8 mouse cellular contexts compared by ENCODE assay signal in genomic region chr10:63025491-63026011, GRCm38 (mm10). TPM values are rescaled to one million over a fixed set of nuclear protein-coding genes. Genes with fewer than 3 reads are reported as not detected.
DNase-seq lines count a peak whose midpoint lies in the region; ATAC-seq and TF ChIP-seq lines count a peak whose summit lies in the region.

No protein-coding gene starts in this region.

- H3K36me3 ChIP-seq in stomach, embryonic 14.5 days (ENCODE audit: control insufficient read depth, insufficient read depth, low read length): no peaks in the 10 kb centered on the region
- H3K36me3 ChIP-seq in stomach, postnatal 0 days (ENCODE audit: control insufficient read depth, insufficient read depth, low read length): no peaks in the 10 kb centered on the region
- no peaks in the 10 kb centered on the region for H3K36me3 ChIP-seq in liver, embryonic 12.5 days
- H3K36me3 ChIP-seq in stomach, embryonic 16.5 days (ENCODE audit: control insufficient read depth, insufficient read depth, low read length): no peaks in the 10 kb centered on the region

- 67% methylated on average over 6 of the region's 6 CpGs for WGBS in stomach, embryonic 14.5 days
- WGBS in stomach, postnatal 0 days: 63% methylated on average over 6 of the region's 6 CpGs
- 62% methylated on average over 6 of the region's 6 CpGs for WGBS in liver, embryonic 12.5 days (ENCODE audit: insufficient replicate concordance)
- WGBS in stomach, embryonic 16.5 days: 59% methylated on average over 6 of the region's 6 CpGs

- H3K9me3 ChIP-seq in stomach, embryonic 14.5 days (ENCODE audit: control insufficient read depth, low read depth, low read length): no peaks in the 10 kb centered on the region
- H3K9me3 ChIP-seq in stomach, postnatal 0 days (ENCODE audit: control insufficient read depth, low read length): no peaks in the 10 kb centered on the region
- no peaks in the 10 kb centered on the region for H3K9me3 ChIP-seq in liver, embryonic 12.5 days (replicated peaks)
- H3K9me3 ChIP-seq in stomach, embryonic 16.5 days (replicated peaks; ENCODE audit: control insufficient read depth, low read length): no peaks in the 10 kb centered on the region

- H3K4me3 ChIP-seq in stomach, embryonic 14.5 days (ENCODE audit: low read depth, low read length): no peak overlapping the region
- H3K4me3 ChIP-seq in stomach, postnatal 0 days (ENCODE audit: low read depth, low read length): no peak overlapping the region
- H3K4me3 ChIP-seq in liver, embryonic 12.5 days: 0 out of 2 replicates have a peak overlapping the region, but pooled peaks have one; percentile 95
- H3K4me3 ChIP-seq in stomach, embryonic 16.5 days (replicated peaks; ENCODE audit: low read length): no peak overlapping the region; the same call in 1 of the 2 replicates

- no peak for TF ChIP-seq CTCF in stomach, postnatal 0 days (IDR thresholded peaks at IDR 0.05; ENCODE audit: low read depth)

- H3K4me1 ChIP-seq in stomach, embryonic 14.5 days (ENCODE audit: control insufficient read depth, insufficient read depth, low read length): peaks cover 15% of the 10 kb centered on the region
- H3K4me1 ChIP-seq in stomach, postnatal 0 days (replicated peaks; ENCODE audit: control insufficient read depth, insufficient read depth): 0 out of 2 replicates have a peak, but pooled peaks cover 2% of the 10 kb centered on the region
- peaks cover 35% of the 10 kb centered on the region for H3K4me1 ChIP-seq in liver, embryonic 12.5 days
- peaks cover 20% of the 10 kb centered on the region for H3K4me1 ChIP-seq in stomach, embryonic 16.5 days (ENCODE audit: control insufficient read depth, insufficient read depth, low read length)

- H3K27ac ChIP-seq in stomach, embryonic 14.5 days (ENCODE audit: low read length): peak overlapping the region; percentile 99; the same call in 1 of the 2 replicates
- H3K27ac ChIP-seq in stomach, postnatal 0 days (replicated peaks): no peak overlapping the region; the same call in 1 of the 2 replicates
- 0 out of 2 replicates have a peak overlapping the region, but pooled peaks have one; percentile 99 for H3K27ac ChIP-seq in liver, embryonic 12.5 days
- peak overlapping the region; percentile 99; the same call in 1 of the 2 replicates for H3K27ac ChIP-seq in stomach, embryonic 16.5 days (ENCODE audit: low read length)

- H3K4me2 ChIP-seq in stomach, embryonic 14.5 days (replicated peaks; ENCODE audit: low read depth, low read length): peak overlapping the region; percentile 48
- no peak overlapping the region for H3K4me2 ChIP-seq in stomach, postnatal 0 days (replicated peaks; ENCODE audit: low read depth)
- peak overlapping the region; percentile 88 for H3K4me2 ChIP-seq in liver, embryonic 12.5 days
- H3K4me2 ChIP-seq in stomach, embryonic 16.5 days (ENCODE audit: low read depth, low read length): 0 out of 2 replicates have a peak overlapping the region, but pooled peaks have one; percentile 76

- no peaks in the 10 kb centered on the region for H3K27me3 ChIP-seq in stomach, embryonic 14.5 days (ENCODE audit: control insufficient read depth, insufficient read depth, low read length)
- H3K27me3 ChIP-seq in stomach, postnatal 0 days (ENCODE audit: control insufficient read depth, insufficient read depth, low read length): no peaks in the 10 kb centered on the region
- no peaks in the 10 kb centered on the region for H3K27me3 ChIP-seq in liver, embryonic 12.5 days (replicated peaks)
- no peaks in the 10 kb centered on the region for H3K27me3 ChIP-seq in stomach, embryonic 16.5 days (ENCODE audit: control insufficient read depth, insufficient read depth, low read length)

- H3K9ac ChIP-seq in stomach, embryonic 14.5 days (replicated peaks; ENCODE audit: low read depth, low read length): no peak overlapping the region
- H3K9ac ChIP-seq in stomach, postnatal 0 days (ENCODE audit: low read length): no peak overlapping the region
- H3K9ac ChIP-seq in liver, embryonic 12.5 days: no peak overlapping the region
- H3K9ac ChIP-seq in stomach, embryonic 16.5 days (ENCODE audit: low read length): no peak overlapping the region

- no peak for ATAC-seq in stomach, embryonic 14.5 days (ENCODE audit: insufficient number of reproducible peaks, insufficient read depth, low FRiP score, low read depth)
- ATAC-seq in stomach, postnatal 0 days (ENCODE audit: low FRiP score, low TSS enrichment): no peak
- no peak for ATAC-seq in liver, embryonic 12.5 days
- ATAC-seq in stomach, embryonic 16.5 days (ENCODE audit: insufficient read depth, low FRiP score): no peak

- DNase-seq in cerebellum, adult 11-12 months: peak; percentile 43
- no peak for DNase-seq in cerebellum, postnatal 25 days
- no peak for DNase-seq in stomach, postnatal 0 days (ENCODE audit: low spot score)
- no peak for DNase-seq in left cerebral cortex, adult 8-10 months (ENCODE audit: low spot score in 2 of 2)
- DNase-seq in urinary bladder, postnatal 36 days (ENCODE audit: low spot score in 2 of 2): no peak

- no peak for TF ChIP-seq EP300 in stomach, postnatal 0 days (optimal IDR thresholded peaks at IDR 0.05)

RNA-seq across cellular contexts. Expression of gene Pbld2, which starts 1.4 kb away (rescaled TPM):
- polyA plus RNA-seq in stomach, embryonic 14.5 days (2014; fragmentation: Nextera tagmentation; extraction: Ambion mirVana): 1.6 and 2.1 TPM in 2 replicates
- 14.6 and 15.0 TPM in 2 replicates for polyA plus RNA-seq in stomach, postnatal 0 days (2015; fragmentation: Nextera tagmentation; extraction: Ambion mirVana)
- 1.2 and 1.4 TPM in 2 replicates for polyA plus RNA-seq in liver, embryonic 12.5 days (2016; fragmentation: Nextera tagmentation; extraction: Ambion mirVana)
- 5.2 and 5.9 TPM in 2 replicates for polyA plus RNA-seq in stomach, embryonic 16.5 days (2015; fragmentation: Nextera tagmentation; extraction: Ambion mirVana)
- total RNA-seq in left cerebral cortex, adult 8-10 months (2022): 1 to 10 TPM; 1.7 to 3.4 (median 2.6) TPM

RNA-seq across cellular contexts. Expression of gene Hnrnph3, which starts 1.5 kb away (rescaled TPM):
- 75.0 and 75.8 TPM in 2 replicates for polyA plus RNA-seq in stomach, embryonic 14.5 days (2014; fragmentation: Nextera tagmentation; extraction: Ambion mirVana)
- 24.9 and 26.4 TPM in 2 replicates for polyA plus RNA-seq in stomach, postnatal 0 days (2015; fragmentation: Nextera tagmentation; extraction: Ambion mirVana)
- 37.0 and 43.2 TPM in 2 replicates for polyA plus RNA-seq in liver, embryonic 12.5 days (2016; fragmentation: Nextera tagmentation; extraction: Ambion mirVana)
- 84.1 and 86.5 TPM in 2 replicates for polyA plus RNA-seq in stomach, embryonic 16.5 days (2015; fragmentation: Nextera tagmentation; extraction: Ambion mirVana)
- total RNA-seq in left cerebral cortex, adult 8-10 months (2022): 10 to 100 TPM; 45.0 to 55.4 (median 47.2) TPM

RNA-seq across cellular contexts. Expression of gene Pbld1, which starts 34.4 kb away (rescaled TPM):
- 1.2 and 1.5 TPM in 2 replicates for polyA plus RNA-seq in stomach, embryonic 14.5 days (2014; fragmentation: Nextera tagmentation; extraction: Ambion mirVana)
- 1.2 TPM in 2 replicates for polyA plus RNA-seq in stomach, postnatal 0 days (2015; fragmentation: Nextera tagmentation; extraction: Ambion mirVana)
- 1.7 and 2.2 TPM in 2 replicates for polyA plus RNA-seq in liver, embryonic 12.5 days (2016; fragmentation: Nextera tagmentation; extraction: Ambion mirVana)
- polyA plus RNA-seq in stomach, embryonic 16.5 days (2015; fragmentation: Nextera tagmentation; extraction: Ambion mirVana): 6.1 and 6.9 TPM in 2 replicates
- total RNA-seq in left cerebral cortex, adult 8-10 months (2022): under 1 TPM in 3 of 4 experiments, not detected in 1; 0.14 to 0.91 (median 0.30) TPM

RNA-seq across cellular contexts. Expression of gene Rufy2, which starts 45.5 kb away (rescaled TPM):
- 28.0 and 32.4 TPM in 2 replicates for polyA plus RNA-seq in stomach, embryonic 14.5 days (2014; fragmentation: Nextera tagmentation; extraction: Ambion mirVana)
- polyA plus RNA-seq in stomach, postnatal 0 days (2015; fragmentation: Nextera tagmentation; extraction: Ambion mirVana): 10.3 and 12.8 TPM in 2 replicates
- 4.1 and 4.2 TPM in 2 replicates for polyA plus RNA-seq in liver, embryonic 12.5 days (2016; fragmentation: Nextera tagmentation; extraction: Ambion mirVana)
- 21.9 TPM in 2 replicates for polyA plus RNA-seq in stomach, embryonic 16.5 days (2015; fragmentation: Nextera tagmentation; extraction: Ambion mirVana)
- 100 to 1,000 TPM in 1 of 4 experiments, 10 to 100 TPM in 3; 87.2 to 102 (median 93.0) TPM for total RNA-seq in left cerebral cortex, adult 8-10 months (2022)
